Mouse (Mus musculus): ENCODE data around the gene Gm8246.
"Not testable (repeated sequence)": the region's sequence is repeated elsewhere in the genome, so short reads cannot be mapped to it uniquely, and the experiment has no call there.

Gm8246 gene

DNA sequence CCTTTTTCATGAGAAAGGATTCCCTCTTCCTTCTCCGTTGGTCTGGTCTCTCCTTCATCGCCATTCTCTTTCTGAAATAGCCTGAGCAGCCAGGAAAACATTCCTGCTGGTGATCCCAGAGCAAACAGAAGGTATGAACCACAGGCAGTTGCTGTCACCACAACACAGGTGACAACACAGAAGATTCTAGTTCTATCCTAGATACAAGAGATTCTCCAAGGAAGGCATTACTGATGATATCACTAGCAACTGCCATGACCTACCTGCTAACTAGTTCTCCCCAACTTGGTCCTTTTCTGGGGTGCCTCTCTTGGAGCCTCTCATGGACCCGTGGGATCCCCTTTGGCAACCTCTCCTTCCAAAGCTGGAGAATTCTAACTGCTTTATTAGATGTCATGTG is at the start of gene Gm8246:
Gene Gm8246 (minus strand): TSS at position 101 of the 400 bp plus-strand sequence.
- not testable (repeated sequence) for DNase-seq (ENCODE audit: low read depth, low spot score)

DNA sequence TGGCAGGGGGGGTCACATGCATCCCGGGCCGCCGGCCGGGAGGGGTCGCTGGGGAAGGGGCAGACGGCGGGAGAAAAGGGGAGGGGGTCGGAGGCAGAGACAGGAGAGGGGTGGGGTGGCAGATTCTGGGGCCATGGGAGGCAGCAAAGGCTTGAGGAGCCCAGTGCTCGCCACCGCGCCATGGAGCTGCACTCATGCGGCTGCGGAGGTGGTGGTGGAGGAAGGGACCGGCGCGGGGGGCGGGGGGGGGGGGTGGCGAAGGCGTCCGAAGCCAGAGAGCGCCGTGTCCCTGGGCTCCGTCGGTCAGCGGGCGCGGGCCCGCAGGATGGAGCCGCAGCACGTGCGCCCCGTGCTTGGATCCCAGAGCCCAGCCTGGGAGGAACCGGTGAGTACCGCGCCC is 23.7 kb upstream of the Gm8246 start, which contains the start of gene Gm3488:
Gene Gm3488 (plus strand): TSS at position 301 of the 400 bp plus-strand sequence.
- DNase-seq (ENCODE audit: low read depth, low spot score) = not testable (repeated sequence)

DNA sequence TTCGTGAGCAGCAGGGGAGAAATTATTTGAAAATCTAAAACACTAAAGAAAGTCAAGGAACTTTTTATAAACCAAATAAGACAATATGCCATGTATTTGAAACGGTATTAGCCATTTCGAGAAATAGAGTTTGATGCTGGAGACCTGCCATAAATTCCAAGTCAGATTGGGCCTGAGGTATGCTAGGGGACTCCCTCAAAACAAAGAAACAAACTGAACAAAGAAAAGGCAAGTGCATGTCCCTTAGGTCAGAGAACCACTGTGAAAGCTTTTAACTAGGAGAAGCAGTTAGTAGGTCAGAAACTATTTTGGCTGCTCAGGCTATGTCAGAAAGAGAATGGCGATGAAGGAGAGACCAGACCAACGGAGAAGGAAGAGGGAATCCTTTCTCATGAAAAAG is 6.3 kb upstream of the Gm8246 start, which contains the start of gene Gm3187:
Gene Gm3187 (plus strand): TSS at position 301 of the 400 bp plus-strand sequence.
- DNase-seq (ENCODE audit: low read depth, low spot score) = not testable (repeated sequence)

DNA sequence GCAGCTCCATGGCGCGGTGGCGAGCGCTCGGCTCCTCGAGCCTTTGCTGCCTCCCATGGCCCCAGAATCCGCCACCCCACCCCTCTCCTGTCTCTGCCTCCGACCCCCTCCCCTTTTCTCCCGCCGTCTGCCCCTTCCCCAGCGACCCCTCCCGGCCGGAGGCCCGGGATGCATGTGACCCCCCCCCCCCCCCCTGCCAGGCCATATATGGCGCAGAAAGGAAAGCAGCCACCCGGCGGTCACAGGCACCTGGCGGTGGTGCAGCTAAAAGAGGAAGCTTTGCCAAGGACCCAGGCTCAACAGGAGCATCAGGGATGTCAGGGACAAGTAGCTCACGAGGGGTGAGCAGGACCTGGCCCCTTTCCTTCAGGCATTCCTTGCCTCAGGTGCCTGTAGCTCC is 17.2 kb downstream of the Gm8246 start:
- not testable (repeated sequence) for DNase-seq (ENCODE audit: low read depth, low spot score)

DNA sequence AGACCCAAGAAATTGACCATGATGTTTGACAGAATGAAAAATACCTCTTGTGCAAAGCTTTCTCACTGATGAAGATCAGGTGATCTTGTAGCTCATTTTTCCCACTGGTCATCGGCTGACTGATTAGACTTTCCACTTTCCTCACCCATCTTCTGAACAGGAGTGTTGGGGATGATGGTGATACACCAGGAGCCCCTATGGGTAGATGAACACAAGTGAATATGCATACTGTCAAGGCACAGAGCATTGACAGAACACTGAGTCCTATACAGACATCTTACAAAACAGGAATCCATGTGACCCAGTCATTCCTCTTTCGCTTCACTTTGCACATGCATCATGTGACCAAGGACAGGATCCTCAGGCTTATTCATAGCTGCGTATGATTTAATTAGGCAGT is 22.3 kb downstream of the Gm8246 start, which contains the start of gene Gm3194:
Gene Gm3194 (minus strand): TSS at position 101 of the 400 bp plus-strand sequence.
- DNase-seq (ENCODE audit: low read depth, low spot score) = not testable (repeated sequence)
